Mouse (Mus musculus) small intestine, adult 2 months (tissue): ENCODE results near the gene Rad51b. TPM values are rescaled to one million over a fixed set of nuclear protein-coding genes. Genes with fewer than 3 reads are reported as not detected.

ENCODE experiments used
- H3K27ac ChIP-seq: fragments of 200-500 bp; 2 replicates; pipeline ENCODE4 v1.5.1; 2012; ENCODE audit warnings: low read depth, low read length, control low read depth, inconsistent platforms; ENCODE audit not compliant: insufficient read depth
- H3K27me3 ChIP-seq: fragments of 200-500 bp; 2 replicates; pipeline ENCODE4 v1.6.1; 2012; ENCODE audit warnings: mild to moderate bottlenecking, moderate library complexity, low read length, inconsistent platforms; ENCODE audit not compliant: control insufficient read depth, insufficient read depth
- H3K36me3 ChIP-seq: fragments of 200-500 bp; 2 replicates; pipeline ENCODE4 v1.6.1; 2012; ENCODE audit warnings: mild to moderate bottlenecking, low read length, control low read depth, inconsistent platforms; ENCODE audit not compliant: control insufficient read depth, insufficient read depth
- H3K4me1 ChIP-seq: fragments of 200-500 bp; 2 replicates; pipeline ENCODE4 v1.6.1; 2012; ENCODE audit warnings: low read length, inconsistent platforms, mixed read lengths; ENCODE audit not compliant: control insufficient read depth, insufficient read depth, insufficient read length
- H3K4me3 ChIP-seq: fragments of 200-500 bp; 2 replicates; pipeline ENCODE4 v1.5.1; 2012; ENCODE audit warnings: low read depth, mild to moderate bottlenecking, control low read depth, inconsistent platforms, low read length, moderate library complexity
- CTCF ChIP-seq: fragments of 200-500 bp; IDR thresholded peaks from 2 replicates; pipeline ENCODE4 v1.5.1; 2012; ENCODE audit warnings: low read depth, mild to moderate bottlenecking, control low read depth, inconsistent platforms, low read length, moderate library complexity, mixed read lengths; ENCODE audit not compliant: insufficient replicate concordance, insufficient read length; ENCODE audit errors: extremely low read depth
- POLR2A ChIP-seq: fragments of 200-500 bp; IDR thresholded peaks from 2 replicates; pipeline ENCODE4 v1.6.1; 2012; ENCODE audit warnings: low read depth, mild to moderate bottlenecking, control low read depth, inconsistent platforms, low read length, moderate library complexity
- WGBS: fragments of 180-500 bp; shearing (Covaris S2); methylation state at CpG from one replicate; pipeline ENCODE4 v1.1.7; 2018; 5-methylcytosine and 5-hydroxymethylcytosine counted together
- polyA plus RNA-seq: library from polyadenylated mRNA; depleted of rRNA; stranded (reverse); fragments of >200 nt; gene quantifications from 2 replicates; pipeline ENCODE4 v1.2.3, GENCODE M21; 2012

Gene Rad51b
- polyA plus RNA-seq, 1 experiment, result 0.46 TPM

- H3K4me1 ChIP-seq, result peaks cover 8% of the 10 kb centered on the region; the same call in 1 of the 2 replicates
- H3K27ac ChIP-seq, result no peak overlapping the region
These were observed 451.8 kb downstream of the Rad51b start for GRCm38 (mm10) chr12:79748862-79749261.

GRCm38 (mm10) chr12:79750253-79751125 is 453.4 kb downstream of the Rad51b start:
- peaks cover 8% of the 10 kb centered on the region; the same call in 1 of the 2 replicates for H3K4me1 ChIP-seq
- H3K36me3 ChIP-seq, result no peaks in the 10 kb centered on the region
- TF ChIP-seq CTCF, result no peak
- TF ChIP-seq POLR2A, result no peak
- peak overlapping the region; percentile 48 for H3K27ac ChIP-seq
- H3K4me3 ChIP-seq, result no peak overlapping the region
- no peaks in the 10 kb centered on the region for H3K27me3 ChIP-seq
- WGBS, result 50% methylated on average over 10 of the region's 10 CpGs

More at GRCm38 (mm10) chr12:79748862-79749261, 451.8 kb downstream of the Rad51b start:
- no peak overlapping the region for H3K4me3 ChIP-seq
- H3K27me3 ChIP-seq, result no peaks in the 10 kb centered on the region
- no peaks in the 10 kb centered on the region for H3K36me3 ChIP-seq
- TF ChIP-seq CTCF (no peak), POLR2A (no peak)
- 62% methylated on average over 4 of the region's 4 CpGs for WGBS

- H3K4me1 ChIP-seq, result peaks cover 8% of the 10 kb centered on the region; the same call in 1 of the 2 replicates
- no peaks in the 10 kb centered on the region for H3K36me3 ChIP-seq
- 24% methylated on average over 8 of the region's 8 CpGs for WGBS
- no peaks in the 10 kb centered on the region for H3K27me3 ChIP-seq
- TF ChIP-seq POLR2A, result no peak
- H3K4me3 ChIP-seq, result no peak overlapping the region
- H3K27ac ChIP-seq, result no peak overlapping the region
These were observed 454.7 kb downstream of the Rad51b start for GRCm38 (mm10) chr12:79751781-79752180.

DNA sequence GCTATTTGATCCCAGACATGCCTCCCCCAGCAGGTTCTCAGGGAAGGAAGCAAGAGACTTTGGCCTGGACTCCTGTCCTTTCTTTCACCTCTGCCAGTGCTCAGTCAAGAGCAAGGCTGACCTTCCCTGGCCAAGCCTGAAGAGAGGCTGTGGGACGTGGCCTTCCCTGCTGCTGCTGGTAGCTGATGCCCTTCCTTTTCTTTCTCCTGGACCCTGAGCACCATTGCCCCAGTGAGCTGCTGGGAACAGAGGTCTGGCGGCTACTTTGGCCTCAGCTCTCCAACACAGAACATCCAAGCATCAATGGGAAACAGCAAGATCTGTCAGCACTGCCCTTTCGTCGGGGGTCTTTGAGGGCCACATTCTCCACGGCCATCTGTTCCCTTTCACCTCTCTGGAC is 455.1 kb downstream of the Rad51b start:
- Histone ChIP-seq H3K27me3 (no peaks in the 10 kb centered on the region), H3K27ac (no peak overlapping the region), H3K36me3 (no peaks in the 10 kb centered on the region), H3K4me3 (no peak overlapping the region), H3K4me1 (peaks cover 8% of the 10 kb centered on the region; the same call in 1 of the 2 replicates)
- WGBS, result 81% methylated on average over 5 of the region's 5 CpGs
- TF ChIP-seq POLR2A, result no peak
- no peak for TF ChIP-seq CTCF

GRCm38 (mm10) chr12:79755617-79756016 is 458.5 kb downstream of the Rad51b start:
- 74% methylated on average over 4 of the region's 4 CpGs for WGBS
- H3K4me1 ChIP-seq, result peaks cover 4% of the 10 kb centered on the region; the same call in 1 of the 2 replicates
- no peak overlapping the region for H3K27ac ChIP-seq
- H3K4me3 ChIP-seq, result no peak overlapping the region
- TF ChIP-seq POLR2A (no peak), CTCF (no peak)
- H3K27me3 ChIP-seq, result no peaks in the 10 kb centered on the region
- H3K36me3 ChIP-seq, result no peaks in the 10 kb centered on the region

- 77% methylated on average over 5 of the region's 5 CpGs for WGBS
- Histone ChIP-seq H3K27me3 (no peaks in the 10 kb centered on the region), H3K27ac (no peak overlapping the region), H3K4me1 (peaks cover 3% of the 10 kb centered on the region; the same call in 1 of the 2 replicates), H3K36me3 (no peaks in the 10 kb centered on the region), H3K4me3 (no peak overlapping the region)
- no peak for TF ChIP-seq CTCF
- TF ChIP-seq POLR2A, result no peak
These were observed 459.3 kb downstream of the Rad51b start for GRCm38 (mm10) chr12:79756352-79756751.

DNA sequence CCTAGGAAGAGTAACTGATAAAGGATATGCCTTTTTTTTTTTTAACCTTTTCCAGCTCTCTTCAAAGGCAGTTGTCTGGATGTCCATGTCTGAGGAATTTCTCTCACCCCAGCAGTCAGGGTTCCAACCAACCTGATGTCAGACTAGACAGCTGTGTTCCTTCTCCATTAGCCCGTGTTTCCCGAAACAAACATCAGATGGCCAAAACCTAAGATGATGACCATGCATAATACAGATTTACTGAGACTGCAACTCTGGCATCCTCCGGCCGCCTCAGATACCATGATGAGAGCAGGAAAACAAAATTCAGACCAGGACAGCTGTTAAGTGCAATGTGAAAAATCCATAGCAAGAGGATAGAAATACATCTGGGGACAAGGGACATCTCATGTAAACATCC is 460.7 kb downstream of the Rad51b start:
- Histone ChIP-seq H3K27me3 (no peaks in the 10 kb centered on the region), H3K36me3 (no peaks in the 10 kb centered on the region), H3K27ac (no peak overlapping the region), H3K4me3 (no peak overlapping the region), H3K4me1 (peaks cover 3% of the 10 kb centered on the region; the same call in 1 of the 2 replicates)
- WGBS, result 84% methylated on average over 4 of the region's 4 CpGs
- TF ChIP-seq POLR2A (no peak), CTCF (no peak)
